Mouse (Mus musculus) stomach, postnatal 0 days (tissue): Measurements from ENCODE around the gene Tarsl2.

Experiments used
- CTCF ChIP-seq: IDR thresholded peaks from 2 replicates; pipeline ENCODE4 v1.5.1; 2016; ENCODE audit warnings: antibody characterized with exemption, low read depth, mild to moderate bottlenecking, moderate library complexity
- EP300 ChIP-seq: optimal IDR thresholded peaks from 2 replicates; pipeline ENCODE3; 2016; ENCODE audit warnings: antibody characterized with exemption

DNA sequence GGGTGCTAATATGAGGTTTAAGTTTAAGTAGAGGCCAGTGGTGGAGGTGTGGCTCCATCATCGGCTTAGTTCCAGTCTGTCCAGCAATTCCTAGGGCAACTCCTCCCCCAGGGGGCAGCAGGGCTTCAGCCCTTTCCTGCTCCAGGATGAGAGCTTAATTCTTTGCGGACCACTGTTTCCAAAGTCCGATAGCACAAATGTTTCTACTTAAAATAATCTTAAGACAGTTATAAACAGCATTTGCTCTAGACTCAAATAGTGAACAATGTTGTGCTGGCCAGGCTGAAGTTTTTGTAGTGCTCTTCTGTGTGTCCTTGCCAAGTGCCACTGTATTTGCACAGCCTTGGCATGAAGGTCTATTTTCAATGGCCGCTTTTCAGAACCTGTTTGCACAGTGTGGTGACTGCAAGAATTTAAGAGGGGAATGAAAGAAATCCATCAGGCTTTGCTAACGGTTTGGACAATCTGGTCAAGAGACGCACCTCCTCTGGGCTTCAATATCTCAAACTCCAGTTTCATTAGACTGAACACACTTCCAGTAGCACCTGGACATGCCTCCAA, 757 bp upstream of the Tarsl2 start:
- TF ChIP-seq EP300 (no peak), CTCF (peak; percentile 26; the same call in 1 of the 2 replicates)
